Mouse (Mus musculus): ENCODE data around the gene Htt. TPM values are rescaled to one million over a fixed set of nuclear protein-coding genes. Genes with fewer than 3 reads are reported as not detected.
"Not testable (repeated sequence)": the region's sequence is repeated elsewhere in the genome, so short reads cannot be mapped to it uniquely, and the experiment has no call there.

The Htt gene
- polyA plus RNA-seq, 1 experiment: 42.3 TPM

DNA sequence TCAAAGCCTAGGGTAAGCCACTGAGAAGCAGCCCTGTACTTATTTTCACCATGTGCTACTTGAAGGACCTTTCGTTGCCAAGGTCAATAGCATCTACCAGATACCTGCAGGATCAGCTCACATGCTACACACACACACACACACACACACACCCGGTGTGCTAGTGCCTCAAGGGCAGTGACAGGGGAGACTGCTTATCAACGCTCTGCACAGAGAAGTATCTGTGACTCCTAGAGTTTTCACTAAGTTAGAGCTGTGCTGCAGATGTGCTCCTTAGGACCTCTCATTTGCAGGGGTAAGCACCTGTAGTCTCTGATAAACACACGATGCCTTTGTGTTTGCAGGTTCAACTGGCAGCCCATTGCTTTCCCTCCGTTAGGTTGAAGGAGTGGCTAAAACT is 103.8 kb downstream of the Htt start:
- no peaks in the 10 kb centered on the region for H3K27me3 ChIP-seq (ENCODE audit: control insufficient read depth, insufficient read depth, low read length, poor library complexity, severe bottlenecking)
- no peak for TF ChIP-seq CTCF (IDR thresholded peaks at IDR 0.05; ENCODE audit: low read depth, low read length)
- no peak for TF ChIP-seq EP300 (IDR thresholded peaks at IDR 0.05; ENCODE audit: insufficient read depth, low read depth, low read length)
- TF ChIP-seq POLR2A (IDR thresholded peaks at IDR 0.05; ENCODE audit: insufficient read depth, low read length): no peak
- H3K36me3 ChIP-seq (ENCODE audit: control insufficient read depth, insufficient read depth, low read length, poor library complexity, severe bottlenecking): peaks cover 18% of the 10 kb centered on the region
- no peak overlapping the region for H3K4me3 ChIP-seq (ENCODE audit: low read depth, low read length)
- peaks cover 3% of the 10 kb centered on the region for H3K9me3 ChIP-seq (replicated peaks; ENCODE audit: control insufficient read depth, insufficient read depth, low read length, poor library complexity, severe bottlenecking)
- H3K9ac ChIP-seq (ENCODE audit: low read depth, poor library complexity, severe bottlenecking): no peak overlapping the region
- no peaks in the 10 kb centered on the region for H3K4me1 ChIP-seq (ENCODE audit: control insufficient read depth, insufficient read depth, low read length)
- no peak overlapping the region for H3K27ac ChIP-seq (ENCODE audit: insufficient read depth, low read length)

- H3K27ac ChIP-seq (ENCODE audit: insufficient read depth, low read length); H3K4me3 ChIP-seq (ENCODE audit: low read depth, low read length); H3K9ac ChIP-seq (ENCODE audit: low read depth, poor library complexity, severe bottlenecking); H3K27me3 ChIP-seq (ENCODE audit: control insufficient read depth, insufficient read depth, low read length, poor library complexity, severe bottlenecking); H3K9me3 ChIP-seq (replicated peaks; ENCODE audit: control insufficient read depth, insufficient read depth, low read length, poor library complexity, severe bottlenecking); H3K4me1 ChIP-seq (ENCODE audit: control insufficient read depth, insufficient read depth, low read length): not testable (repeated sequence)
- peaks cover 10% of the 10 kb centered on the region for H3K36me3 ChIP-seq (ENCODE audit: control insufficient read depth, insufficient read depth, low read length, poor library complexity, severe bottlenecking)
Observed at GRCm38 (mm10) chr5:34880307-34880706, 118.8 kb downstream of the Htt start.

DNA sequence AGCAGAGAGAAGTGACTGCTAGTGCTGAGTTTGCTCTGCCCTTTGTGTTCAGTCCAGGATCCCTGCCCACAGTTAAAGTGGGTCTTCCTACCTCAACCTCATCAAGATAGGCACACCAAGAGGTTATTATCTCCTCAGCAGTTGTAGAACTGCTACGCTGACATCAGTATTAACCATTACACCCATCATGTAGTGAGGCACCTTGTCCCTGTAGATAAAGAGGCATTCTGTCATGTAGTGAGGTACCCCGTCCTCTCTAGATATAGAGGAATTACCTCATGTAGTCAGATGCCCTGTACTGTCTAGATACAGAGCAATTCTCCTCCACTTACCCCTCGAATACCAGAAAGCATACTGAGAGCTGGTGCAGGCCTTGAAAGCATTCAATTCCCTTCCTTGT is 119.5 kb downstream of the Htt start:
- H3K4me1 ChIP-seq (ENCODE audit: control insufficient read depth, insufficient read depth, low read length): no peaks in the 10 kb centered on the region
- H3K9me3 ChIP-seq (replicated peaks; ENCODE audit: control insufficient read depth, insufficient read depth, low read length, poor library complexity, severe bottlenecking): no peaks in the 10 kb centered on the region
- peaks cover 10% of the 10 kb centered on the region for H3K36me3 ChIP-seq (ENCODE audit: control insufficient read depth, insufficient read depth, low read length, poor library complexity, severe bottlenecking)
- H3K9ac ChIP-seq (ENCODE audit: low read depth, poor library complexity, severe bottlenecking): no peak overlapping the region
- no peak for TF ChIP-seq CTCF (IDR thresholded peaks at IDR 0.05; ENCODE audit: low read depth, low read length)
- no peak for TF ChIP-seq POLR2A (IDR thresholded peaks at IDR 0.05; ENCODE audit: insufficient read depth, low read length)
- no peak for TF ChIP-seq EP300 (IDR thresholded peaks at IDR 0.05; ENCODE audit: insufficient read depth, low read depth, low read length)
- no peaks in the 10 kb centered on the region for H3K27me3 ChIP-seq (ENCODE audit: control insufficient read depth, insufficient read depth, low read length, poor library complexity, severe bottlenecking)
- no peak overlapping the region for H3K27ac ChIP-seq (ENCODE audit: insufficient read depth, low read length)
- H3K4me3 ChIP-seq (ENCODE audit: low read depth, low read length): no peak overlapping the region

GRCm38 (mm10) chr5:34885250-34885649 is 123.7 kb downstream of the Htt start:
- Histone ChIP-seq H3K27ac (ENCODE audit: insufficient read depth, low read length) (no peak overlapping the region), H3K27me3 (ENCODE audit: control insufficient read depth, insufficient read depth, low read length, poor library complexity, severe bottlenecking) (no peaks in the 10 kb centered on the region), H3K4me3 (ENCODE audit: low read depth, low read length) (no peak overlapping the region), H3K36me3 (ENCODE audit: control insufficient read depth, insufficient read depth, low read length, poor library complexity, severe bottlenecking) (peaks cover 3% of the 10 kb centered on the region), H3K4me1 (ENCODE audit: control insufficient read depth, insufficient read depth, low read length) (no peaks in the 10 kb centered on the region), H3K9me3 (replicated peaks; ENCODE audit: control insufficient read depth, insufficient read depth, low read length, poor library complexity, severe bottlenecking) (no peaks in the 10 kb centered on the region), H3K9ac (ENCODE audit: low read depth, poor library complexity, severe bottlenecking) (no peak overlapping the region)
- TF ChIP-seq POLR2A (IDR thresholded peaks at IDR 0.05; ENCODE audit: insufficient read depth, low read length) (no peak), CTCF (IDR thresholded peaks at IDR 0.05; ENCODE audit: low read depth, low read length) (peak; percentile 59)

GRCm38 (mm10) chr5:34889252-34889651 is 127.7 kb downstream of the Htt start:
- Histone ChIP-seq H3K4me1 (ENCODE audit: control insufficient read depth, insufficient read depth, low read length) (no peaks in the 10 kb centered on the region), H3K27me3 (ENCODE audit: control insufficient read depth, insufficient read depth, low read length, poor library complexity, severe bottlenecking) (no peaks in the 10 kb centered on the region), H3K4me3 (ENCODE audit: low read depth, low read length) (no peak overlapping the region), H3K9ac (ENCODE audit: low read depth, poor library complexity, severe bottlenecking) (no peak overlapping the region), H3K27ac (ENCODE audit: insufficient read depth, low read length) (no peak overlapping the region), H3K9me3 (replicated peaks; ENCODE audit: control insufficient read depth, insufficient read depth, low read length, poor library complexity, severe bottlenecking) (no peaks in the 10 kb centered on the region), H3K36me3 (ENCODE audit: control insufficient read depth, insufficient read depth, low read length, poor library complexity, severe bottlenecking) (peaks cover 5% of the 10 kb centered on the region; the same call in 1 of the 2 replicates)
- TF ChIP-seq POLR2A (IDR thresholded peaks at IDR 0.05; ENCODE audit: insufficient read depth, low read length) (no peak), EP300 (IDR thresholded peaks at IDR 0.05; ENCODE audit: insufficient read depth, low read depth, low read length) (no peak), CTCF (IDR thresholded peaks at IDR 0.05; ENCODE audit: low read depth, low read length) (no peak)

DNA sequence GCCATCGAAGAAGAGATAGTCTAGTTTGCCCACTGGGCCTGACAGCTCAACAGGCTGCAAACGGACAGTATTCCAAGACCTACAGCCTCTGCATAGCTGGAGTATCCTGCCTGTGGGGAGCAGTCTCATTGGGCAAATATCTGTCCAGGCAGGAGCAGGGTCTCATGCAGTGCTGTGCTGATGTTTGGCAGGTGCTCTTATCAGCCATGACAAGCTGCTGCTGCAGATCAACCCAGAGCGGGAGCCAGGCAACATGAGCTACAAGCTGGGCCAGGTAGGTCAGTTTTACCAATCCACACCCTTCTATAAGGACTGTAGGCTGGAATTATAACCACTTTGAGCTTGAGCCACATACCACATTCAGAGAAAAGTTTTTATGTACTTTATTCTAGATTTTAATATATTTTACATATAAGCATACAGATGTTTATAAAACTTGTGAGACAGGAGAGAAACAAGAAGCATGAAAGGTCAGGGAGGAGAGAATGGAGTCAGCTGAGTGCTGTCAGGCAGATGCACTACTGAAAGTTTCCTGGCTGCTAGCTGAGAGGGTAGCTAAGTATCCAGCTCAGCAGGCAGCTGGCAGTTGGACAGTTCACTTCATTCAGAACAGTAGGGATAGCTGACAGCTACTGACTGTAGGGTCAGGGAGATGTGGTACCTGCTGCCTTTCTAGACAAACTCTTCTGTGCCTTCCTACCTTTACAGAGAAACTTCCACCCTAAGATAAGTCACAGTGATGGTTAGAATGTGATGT is 135.3 kb downstream of the Htt start:
- no peak overlapping the region for H3K4me3 ChIP-seq (ENCODE audit: low read depth, low read length)
- no peaks in the 10 kb centered on the region for H3K9me3 ChIP-seq (replicated peaks; ENCODE audit: control insufficient read depth, insufficient read depth, low read length, poor library complexity, severe bottlenecking)
- no peaks in the 10 kb centered on the region for H3K27me3 ChIP-seq (ENCODE audit: control insufficient read depth, insufficient read depth, low read length, poor library complexity, severe bottlenecking)
- TF ChIP-seq CTCF (IDR thresholded peaks at IDR 0.05; ENCODE audit: low read depth, low read length) (no peak), POLR2A (IDR thresholded peaks at IDR 0.05; ENCODE audit: insufficient read depth, low read length) (no peak), EP300 (IDR thresholded peaks at IDR 0.05; ENCODE audit: insufficient read depth, low read depth, low read length) (no peak)
- no peak overlapping the region for H3K27ac ChIP-seq (ENCODE audit: insufficient read depth, low read length)
- H3K36me3 ChIP-seq (ENCODE audit: control insufficient read depth, insufficient read depth, low read length, poor library complexity, severe bottlenecking): peaks cover 20% of the 10 kb centered on the region
- no peaks in the 10 kb centered on the region for H3K4me1 ChIP-seq (ENCODE audit: control insufficient read depth, insufficient read depth, low read length)
- no peak overlapping the region for H3K9ac ChIP-seq (ENCODE audit: low read depth, poor library complexity, severe bottlenecking)
